Mouse (Mus musculus) embryonic fibroblast, embryonic 13.5 days (primary cell): Measurements from ENCODE around the gene Bmp5.

Source experiments
- CTCF ChIP-seq: IDR thresholded peaks from 2 replicates; pipeline ENCODE4 v1.5.1; 2011; ENCODE audit warnings: mild to moderate bottlenecking, control low read depth, low read length, moderate library complexity, borderline replicate concordance; ENCODE audit not compliant: insufficient read depth
- POLR2A ChIP-seq: IDR thresholded peaks from 2 replicates; pipeline ENCODE4 v1.6.1; 2011; ENCODE audit warnings: low read depth, mild to moderate bottlenecking, control low read depth, low read length, moderate library complexity

DNA sequence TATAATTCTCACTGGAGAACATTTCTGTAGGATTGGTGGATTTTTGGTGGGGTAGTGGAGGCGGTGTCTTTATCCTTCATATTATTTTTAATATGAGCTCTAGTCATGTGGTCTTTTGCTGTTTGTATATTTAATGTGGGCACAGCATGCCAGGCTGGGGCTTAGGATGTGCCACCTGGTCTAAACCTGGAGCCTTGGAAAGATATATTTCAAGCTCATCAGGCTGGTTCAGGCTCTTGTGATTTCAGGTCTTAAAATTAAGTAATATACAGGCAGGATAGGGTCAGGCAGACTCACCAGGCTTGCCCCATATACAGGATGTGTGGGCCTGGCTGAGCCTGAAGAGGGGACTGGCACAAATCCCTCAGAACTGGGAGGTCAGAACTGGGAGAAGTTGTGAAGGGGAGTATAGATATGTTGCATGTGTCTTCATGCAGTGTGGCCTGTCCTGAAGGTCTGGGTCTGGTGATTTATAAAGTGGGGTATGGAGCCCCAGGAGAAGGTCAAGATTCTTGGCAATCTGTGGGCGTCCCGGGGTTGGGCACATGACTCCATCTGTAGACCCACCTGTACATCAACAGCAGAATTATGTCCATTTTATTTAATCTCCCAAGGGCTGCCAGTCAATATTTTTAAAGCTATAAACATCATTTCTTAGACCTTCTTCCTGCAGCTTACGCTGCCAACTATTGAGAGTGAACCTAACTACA is 108.5 kb downstream of the Bmp5 start:
- TF ChIP-seq POLR2A (no peak), CTCF (no peak)
